Mouse (Mus musculus) midbrain, postnatal 0 days (tissue): ENCODE measurements around the gene Slc44a5. TPM values are rescaled to one million over a fixed set of nuclear protein-coding genes. Genes with fewer than 3 reads are reported as not detected.
A peak's percentile ranks its signal among the peaks of the same experiment; 100 is the strongest.

Experiments
- ATAC-seq: fragments of 200-750 bp; cut with Nextera tagmentation; 2 replicates; pipeline ENCODE4 v1.8.0; 2017; ENCODE audit warnings: moderate number of reproducible peaks, mild to moderate bottlenecking, moderate TSS enrichment, moderate library complexity; ENCODE audit not compliant: low FRiP score
- DNase-seq: peaks from one replicate; pipeline ENCODE4 v3.0.0-alpha.2; 2015; ENCODE audit warnings: low spot score
- H3K27ac ChIP-seq: fragments of 300-500 bp; sonication (generic); 2 replicates; pipeline ENCODE4 v1.5.1; 2014; ENCODE audit warnings: low read depth, mild to moderate bottlenecking, low read length, mixed read lengths
- H3K27me3 ChIP-seq: fragments of 300-500 bp; sonication (generic); 2 replicates; pipeline ENCODE4 v1.6.1; 2014; ENCODE audit warnings: low read length, control low read depth, mixed read lengths; ENCODE audit not compliant: insufficient read depth
- H3K36me3 ChIP-seq: fragments of 300-500 bp; sonication (generic); 2 replicates; pipeline ENCODE4 v1.6.1; 2014; ENCODE audit warnings: low read length, control low read depth, mixed read lengths; ENCODE audit not compliant: insufficient read depth
- H3K4me1 ChIP-seq: fragments of 300-500 bp; sonication (generic); 2 replicates; pipeline ENCODE4 v1.6.1; 2014; ENCODE audit warnings: mild to moderate bottlenecking, control low read depth, antibody characterized with exemption, low read length, mixed read lengths; ENCODE audit not compliant: insufficient read depth
- H3K4me2 ChIP-seq: fragments of 300-500 bp; sonication (generic); 2 replicates; pipeline ENCODE4 v1.6.1; 2014; ENCODE audit warnings: low read depth, mild to moderate bottlenecking, low read length, mixed read lengths; ENCODE audit not compliant: poor library complexity, severe bottlenecking
- H3K4me3 ChIP-seq: fragments of 300-500 bp; sonication (generic); 2 replicates; pipeline ENCODE4 v1.5.1; 2014; ENCODE audit warnings: low read depth, mild to moderate bottlenecking, low read length, moderate library complexity
- H3K9ac ChIP-seq: fragments of 300-500 bp; sonication (generic); replicated peaks from 2 replicates; pipeline ENCODE4 v1.6.1; 2014; ENCODE audit warnings: mild to moderate bottlenecking, low read length, moderate library complexity, mixed read lengths; ENCODE audit not compliant: poor library complexity, severe bottlenecking
- H3K9me3 ChIP-seq: fragments of 300-500 bp; sonication (generic); 2 replicates; pipeline ENCODE4 v1.6.1; 2016; ENCODE audit warnings: low read length, control low read depth
- CTCF ChIP-seq: IDR thresholded peaks from 2 replicates; pipeline ENCODE4 v1.5.1; 2016; ENCODE audit warnings: antibody characterized with exemption, mild to moderate bottlenecking
- WGBS: fragments of 180-500 bp; shearing (Covaris S2); extraction: QIAGEN DNeasy Blood & Tissue Kit; methylation state at CpG from one replicate; pipeline ENCODE4 v1.1.7; 2014; 5-methylcytosine and 5-hydroxymethylcytosine counted together
- polyA plus RNA-seq: library from polyadenylated mRNA; unstranded; fragments of >200 nt; fragmentation: Nextera tagmentation; extraction: Ambion mirVana; gene quantifications from 2 replicates; pipeline ENCODE4 v1.2.1, GENCODE M21; 2015
- total RNA-seq: library from RNA; depleted of rRNA; stranded (reverse); fragments of >200 nt; gene quantifications from 2 replicates; pipeline ENCODE4 v1.2.3, GENCODE M21; 2014

The Slc44a5 gene
- total and polyA plus RNA-seq, 2 experiments from 2014 or later = 6.3 to 27.3 TPM

DNA sequence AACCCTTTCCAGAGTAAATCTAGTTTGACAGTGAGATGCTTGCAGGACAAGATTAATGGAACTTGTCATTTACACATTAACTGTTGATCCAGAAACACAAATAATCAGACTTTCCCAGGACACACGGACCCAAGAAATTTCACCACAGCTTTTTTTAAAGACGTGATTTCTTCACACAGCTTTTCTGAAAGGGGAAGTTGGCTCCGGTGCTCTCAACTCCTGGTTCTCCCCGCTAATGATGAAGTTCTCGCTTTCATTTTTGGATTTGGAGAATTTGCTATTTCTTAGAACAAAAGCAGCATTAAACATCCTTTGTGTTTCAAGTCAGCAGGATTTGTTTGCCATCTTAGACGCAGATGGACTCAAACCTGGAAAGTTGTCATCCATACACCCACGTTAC, 2.6 kb downstream of the Slc44a5 start:
- Histone ChIP-seq H3K9me3 (no peaks in the 10 kb centered on the region), H3K4me2 (no peak overlapping the region), H3K4me3 (no peak overlapping the region), H3K4me1 (peaks cover 5% of the 10 kb centered on the region; the same call in 1 of the 2 replicates), H3K27ac (no peak overlapping the region), H3K36me3 (no peaks in the 10 kb centered on the region), H3K9ac (no peak overlapping the region), H3K27me3 (no peaks in the 10 kb centered on the region)
- no peak for TF ChIP-seq CTCF
- 70% methylated on average over 7 of the region's 7 CpGs for WGBS
- ATAC-seq (no peak), DNase-seq (no peak)

DNA sequence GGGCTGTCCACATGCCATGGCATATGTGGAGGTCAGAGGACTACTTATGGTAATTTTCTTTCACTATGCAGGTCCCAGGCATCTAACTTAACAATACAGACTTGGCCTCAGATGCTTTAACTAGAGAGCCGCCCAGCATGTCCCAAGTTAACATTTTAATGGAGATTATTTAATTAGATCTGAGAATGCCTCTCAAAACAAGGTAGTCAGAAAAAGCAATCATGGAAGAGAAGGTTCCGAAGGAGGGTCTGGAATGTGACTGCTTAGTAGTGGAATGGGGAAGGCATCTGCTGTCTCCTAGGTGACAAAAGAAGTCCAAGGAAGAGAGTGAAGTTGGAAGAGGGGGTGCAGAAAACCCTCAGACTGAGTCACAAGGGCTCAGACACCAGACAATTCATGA, 7.4 kb downstream of the Slc44a5 start:
- 36% methylated on average over 2 of the region's 2 CpGs for WGBS
- Histone ChIP-seq H3K27ac (no peak overlapping the region), H3K27me3 (no peaks in the 10 kb centered on the region), H3K4me1 (no peaks in the 10 kb centered on the region; the same call in 1 of the 2 replicates), H3K9ac (no peak overlapping the region), H3K36me3 (no peaks in the 10 kb centered on the region), H3K4me2 (no peak overlapping the region), H3K4me3 (no peak overlapping the region), H3K9me3 (no peaks in the 10 kb centered on the region)
- no peak for DNase-seq
- ATAC-seq = no peak
- TF ChIP-seq CTCF = no peak

DNA sequence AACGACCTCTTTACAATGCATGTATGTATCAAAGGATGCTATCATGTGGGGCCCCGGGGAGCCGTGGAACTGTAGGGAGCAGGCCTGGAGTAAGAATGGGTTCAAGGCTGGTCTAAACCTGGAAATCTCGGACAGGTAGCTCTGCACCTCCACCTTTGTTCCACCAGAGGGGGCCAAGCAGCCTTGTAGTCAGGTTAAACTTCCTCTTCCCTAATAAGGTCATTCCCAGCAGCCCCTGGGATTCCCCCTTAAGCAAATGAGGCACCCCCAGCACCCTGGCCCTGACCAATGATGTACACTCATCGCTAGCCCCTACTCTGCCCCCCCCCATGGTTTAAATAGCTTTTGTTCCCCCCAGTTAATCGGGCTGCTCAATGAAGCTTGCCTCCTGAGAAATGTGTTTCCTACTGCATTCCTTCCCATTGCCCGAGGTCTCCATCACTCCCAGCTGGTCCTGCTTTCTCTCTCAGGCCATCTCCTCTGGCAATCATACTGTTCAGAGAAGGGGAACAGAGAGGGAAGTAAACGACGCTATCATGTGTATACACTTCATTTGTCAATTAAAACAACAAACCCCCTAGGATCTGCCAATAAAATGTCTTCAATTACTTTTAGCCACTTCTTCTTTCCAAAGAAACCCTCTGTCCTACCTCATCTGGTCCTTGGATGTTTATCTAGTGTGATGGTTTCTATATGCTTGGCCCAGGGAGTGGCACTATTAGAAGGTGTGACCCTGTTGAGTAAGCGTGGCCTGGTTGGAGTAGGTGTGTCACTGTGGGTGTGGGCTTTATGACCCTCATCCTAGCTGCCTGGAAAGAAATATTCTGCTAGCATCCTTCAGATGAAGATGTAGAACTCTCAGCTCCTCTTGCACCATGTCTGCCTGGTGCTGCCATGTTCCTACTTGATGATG, 11.4 kb downstream of the Slc44a5 start:
- 0 out of 2 replicates have a peak, but pooled peaks have one; percentile 44 for ATAC-seq
- no peak overlapping the region for H3K4me2 ChIP-seq
- 54% methylated on average over 10 of the region's 10 CpGs for WGBS
- no peak overlapping the region for H3K9ac ChIP-seq
- H3K9me3 ChIP-seq = no peaks in the 10 kb centered on the region
- no peaks in the 10 kb centered on the region for H3K36me3 ChIP-seq
- no peaks in the 10 kb centered on the region for H3K27me3 ChIP-seq
- peak; percentile 58 for DNase-seq
- no peak overlapping the region for H3K27ac ChIP-seq
- TF ChIP-seq CTCF = peak; percentile 82
- H3K4me1 ChIP-seq = no peaks in the 10 kb centered on the region
- H3K4me3 ChIP-seq = no peak overlapping the region

DNA sequence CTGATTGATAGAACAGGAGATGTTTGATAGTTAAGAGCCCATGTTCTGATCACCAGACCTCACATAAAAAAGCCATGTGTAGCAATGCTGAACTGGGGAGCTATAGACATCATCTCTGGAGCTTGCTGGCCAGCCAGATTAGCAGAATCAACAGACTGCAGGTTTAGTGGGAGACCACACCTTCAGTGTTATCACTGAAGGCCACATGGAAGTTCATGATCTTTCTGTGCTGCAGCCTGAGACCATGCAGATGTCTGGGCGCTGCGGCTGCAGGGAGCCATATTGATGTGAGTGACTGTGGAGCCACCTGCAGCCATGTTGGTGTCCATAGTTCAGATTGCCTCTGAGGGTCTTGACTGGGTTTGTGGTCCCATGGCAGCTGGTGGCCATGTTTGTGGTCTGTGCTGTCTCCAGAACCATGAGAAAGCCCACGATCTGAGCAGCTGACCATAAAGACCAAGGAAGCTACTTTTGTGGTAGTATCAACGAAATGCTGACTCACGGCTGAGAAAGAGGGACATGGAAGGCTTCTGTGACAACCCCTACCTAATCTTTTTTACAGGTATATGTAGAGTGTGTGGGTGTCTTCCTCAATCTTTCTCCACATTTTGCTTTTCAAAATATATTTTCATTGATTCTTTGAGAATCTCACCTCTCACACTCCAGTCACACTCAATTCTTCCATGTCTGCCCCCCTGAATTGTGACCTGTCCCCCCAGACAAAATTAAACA, 26.7 kb downstream of the Slc44a5 start:
- WGBS = 98% methylated on average over 5 of the region's 5 CpGs
- H3K9ac ChIP-seq = no peak overlapping the region
- H3K36me3 ChIP-seq = no peaks in the 10 kb centered on the region
- no peaks in the 10 kb centered on the region for H3K4me1 ChIP-seq
- DNase-seq = no peak
- H3K27ac ChIP-seq = no peak overlapping the region
- no peak overlapping the region for H3K4me3 ChIP-seq
- H3K4me2 ChIP-seq = no peak overlapping the region
- no peak for TF ChIP-seq CTCF
- no peaks in the 10 kb centered on the region for H3K27me3 ChIP-seq
- ATAC-seq = no peak
- no peaks in the 10 kb centered on the region for H3K9me3 ChIP-seq

DNA sequence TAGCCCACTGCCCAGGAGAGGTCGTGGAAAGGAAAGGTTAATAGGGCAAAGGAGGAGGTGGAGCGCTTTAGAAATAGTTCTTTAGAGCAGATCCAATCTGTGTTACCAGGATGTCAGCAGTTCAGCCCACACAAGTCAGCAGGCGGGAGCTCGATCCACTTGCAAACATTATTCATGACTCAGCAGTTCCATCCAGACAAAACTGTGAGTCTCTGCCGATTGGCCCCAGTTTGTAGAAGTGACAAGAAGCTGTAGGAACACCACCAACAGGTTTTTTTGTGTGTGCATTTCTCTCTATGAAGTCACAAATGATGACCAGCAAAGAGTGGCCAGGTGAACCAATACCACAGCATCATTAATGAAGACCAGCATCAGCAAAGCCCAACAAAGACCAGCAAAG, 28.1 kb downstream of the Slc44a5 start:
- no peak overlapping the region for H3K9ac ChIP-seq
- H3K4me2 ChIP-seq = no peak overlapping the region
- no peak for ATAC-seq
- no peak overlapping the region for H3K4me3 ChIP-seq
- no peaks in the 10 kb centered on the region for H3K9me3 ChIP-seq
- 74% methylated on average over 5 of the region's 5 CpGs for WGBS
- no peak for DNase-seq
- H3K27ac ChIP-seq = no peak overlapping the region
- no peaks in the 10 kb centered on the region for H3K27me3 ChIP-seq
- TF ChIP-seq CTCF = no peak
- H3K4me1 ChIP-seq = no peaks in the 10 kb centered on the region
- H3K36me3 ChIP-seq = no peaks in the 10 kb centered on the region

DNA sequence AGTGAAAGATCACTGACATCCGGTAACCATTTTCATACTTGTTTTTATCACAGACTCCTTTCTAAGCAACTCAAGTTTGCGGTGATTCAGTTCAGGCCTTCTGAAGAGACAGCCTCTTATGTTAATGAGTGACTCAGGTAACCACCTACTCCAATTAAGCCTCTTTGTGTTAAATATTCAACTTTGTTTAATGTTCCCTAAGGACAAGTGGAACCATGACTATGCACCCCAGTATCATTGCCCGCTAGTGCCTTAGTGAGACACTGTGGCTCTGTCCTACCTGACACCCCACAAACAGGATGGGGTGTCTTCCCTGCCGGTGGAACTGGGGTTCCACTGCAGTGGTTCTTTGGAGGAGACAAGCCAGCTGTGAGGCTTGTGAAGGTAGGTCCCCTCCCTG, 73.6 kb downstream of the Slc44a5 start:
- 91% methylated on average over 4 of the region's 4 CpGs for WGBS
- H3K9ac ChIP-seq = no peak overlapping the region
- no peaks in the 10 kb centered on the region for H3K36me3 ChIP-seq
- H3K27me3 ChIP-seq = no peaks in the 10 kb centered on the region
- H3K27ac ChIP-seq = no peak overlapping the region
- H3K9me3 ChIP-seq = no peaks in the 10 kb centered on the region
- TF ChIP-seq CTCF = no peak
- H3K4me2 ChIP-seq = no peak overlapping the region
- H3K4me1 ChIP-seq = no peaks in the 10 kb centered on the region
- DNase-seq (no peak), ATAC-seq (no peak)
- no peak overlapping the region for H3K4me3 ChIP-seq
